Mouse (Mus musculus) MEL (cell line): ENCODE results near the gene Slc8a1. TPM values are rescaled to one million over a fixed set of nuclear protein-coding genes. Genes with fewer than 3 reads are reported as not detected.

Source experiments
- DNase-seq: peaks from one replicate; pipeline ENCODE4 v3.0.0; 2011; ENCODE audit warnings: low read depth, low spot score
- H3K27ac ChIP-seq: 2 replicates; pipeline ENCODE4 v1.5.1; 2012; ENCODE audit warnings: low read depth, mild to moderate bottlenecking, control low read depth, low read length, moderate library complexity; ENCODE audit not compliant: control insufficient read depth
- H3K27me3 ChIP-seq, 2 experiments: fragments of 150-350 bp in 1 of 2; sonication (generic) in 1 of 2; 2 replicates each; pipeline ENCODE4 v1.6.1; 2012; ENCODE audit warnings: low read length in 2 of 2, mild to moderate bottlenecking in 2 of 2, improper control_type of control experiment in 1 of 2, moderate library complexity in 1 of 2; ENCODE audit not compliant: insufficient read depth in 2 of 2, control insufficient read depth in 1 of 2
- H3K36me3 ChIP-seq, 2 experiments: 2 replicates each; pipeline ENCODE4 v1.6.1; 2012 to 2014; ENCODE audit warnings: low read length in 2 of 2, improper control_type of control experiment in 1 of 2, inconsistent platforms in 1 of 2, mild to moderate bottlenecking in 1 of 2; ENCODE audit not compliant: insufficient read depth in 2 of 2, control insufficient read depth in 1 of 2
- H3K4me1 ChIP-seq, 2 experiments: fragments of 150-350 bp in 1 of 2; sonication (generic) in 1 of 2; 2 replicates each; pipeline ENCODE4 v1.6.1; 2012; ENCODE audit warnings: low read length in 2 of 2, improper control_type of control experiment in 1 of 2, mild to moderate bottlenecking in 1 of 2; ENCODE audit not compliant: insufficient read depth in 2 of 2, control insufficient read depth in 1 of 2
- H3K4me3 ChIP-seq, 2 experiments: fragments of 150-350 bp in 1 of 2; sonication (generic) in 1 of 2; 2 replicates each; pipeline ENCODE4 v1.5.1; 2012; ENCODE audit warnings: low read depth in 2 of 2, low read length in 2 of 2, mild to moderate bottlenecking in 2 of 2, moderate library complexity in 2 of 2, control low read depth in 1 of 2, improper control_type of control experiment in 1 of 2; ENCODE audit not compliant: control insufficient read depth in 1 of 2, insufficient read depth in 1 of 2
- H3K79me2 ChIP-seq: 2 replicates; pipeline ENCODE4 v1.6.1; 2012; ENCODE audit warnings: mild to moderate bottlenecking, low read length, moderate library complexity; ENCODE audit not compliant: control insufficient read depth, poor library complexity, insufficient read depth
- H3K9ac ChIP-seq: 2 replicates; pipeline ENCODE4 v1.6.1; 2012; ENCODE audit warnings: low read depth, mild to moderate bottlenecking, control low read depth, low read length, moderate library complexity; ENCODE audit not compliant: control insufficient read depth, poor library complexity, severe bottlenecking
- H3K9me3 ChIP-seq: fragments of 150-350 bp; sonication (generic); replicated peaks from 2 replicates; pipeline ENCODE4 v1.6.1; 2012; ENCODE audit warnings: mild to moderate bottlenecking, low read length, improper control_type of control experiment, moderate library complexity; ENCODE audit not compliant: insufficient read depth
- BHLHE40 ChIP-seq: IDR thresholded peaks from 2 replicates; pipeline ENCODE4 v1.6.1; 2012; ENCODE audit warnings: low read depth, mild to moderate bottlenecking, inconsistent platforms, low read length, improper control_type of control experiment, borderline replicate concordance
- CHD1 ChIP-seq: IDR thresholded peaks from 2 replicates; pipeline ENCODE4 v1.6.1; 2012; ENCODE audit warnings: low read depth, mild to moderate bottlenecking, inconsistent platforms, low read length, improper control_type of control experiment
- EP300 ChIP-seq, 2 experiments: IDR thresholded peaks; 2 replicates each; pipeline ENCODE4 v1.6.1; 2011; ENCODE audit warnings: improper control_type of control experiment in 2 of 2, low read length in 2 of 2, low read depth in 1 of 2, mild to moderate bottlenecking in 1 of 2
- ETS1 ChIP-seq: IDR thresholded peaks from 2 replicates; pipeline ENCODE4 v1.6.1; 2012; ENCODE audit warnings: low read depth, mild to moderate bottlenecking, inconsistent platforms, low read length, improper control_type of control experiment, moderate library complexity
- HCFC1 ChIP-seq: IDR thresholded peaks from 2 replicates; pipeline ENCODE4 v1.6.1; 2012; ENCODE audit warnings: low read depth, mild to moderate bottlenecking, inconsistent platforms, low read length, improper control_type of control experiment, moderate library complexity
- KAT2A ChIP-seq: conservative IDR thresholded peaks from 2 replicates; pipeline ENCODE4 v1.6.1; 2012; ENCODE audit warnings: low read depth, low read length, improper control_type of control experiment, inconsistent platforms
- MAFK ChIP-seq: IDR thresholded peaks from 2 replicates; pipeline ENCODE4 v1.6.1; 2011; ENCODE audit warnings: low read depth, mild to moderate bottlenecking, low read length, improper control_type of control experiment, borderline replicate concordance
- MEF2A ChIP-seq: IDR thresholded peaks from 2 replicates; pipeline ENCODE4 v1.6.1; 2014; ENCODE audit warnings: low read depth, mild to moderate bottlenecking, inconsistent platforms, low read length, improper control_type of control experiment; ENCODE audit not compliant: poor library complexity, insufficient replicate concordance, severe bottlenecking; ENCODE audit errors: extremely low read depth
- MYB ChIP-seq: IDR thresholded peaks from 2 replicates; pipeline ENCODE4 v1.6.1; 2011; ENCODE audit warnings: mild to moderate bottlenecking, low read depth, low read length, improper control_type of control experiment
- MYC ChIP-seq: IDR thresholded peaks from 2 replicates; pipeline ENCODE4 v1.6.1; 2011; ENCODE audit warnings: low read depth, mild to moderate bottlenecking, low read length, improper control_type of control experiment, moderate library complexity
- NELFE ChIP-seq: IDR thresholded peaks from 2 replicates; pipeline ENCODE4 v1.6.1; 2011; ENCODE audit warnings: low read depth, low read length, improper control_type of control experiment
- POLR2A ChIP-seq, 2 experiments: IDR thresholded peaks; 2 replicates each; pipeline ENCODE4 v1.6.1; 2011 to 2012; ENCODE audit warnings: low read length in 2 of 2, mild to moderate bottlenecking in 2 of 2, control low read depth in 1 of 2, improper control_type of control experiment in 1 of 2, low read depth in 1 of 2, moderate library complexity in 1 of 2; ENCODE audit not compliant: control insufficient read depth in 1 of 2, insufficient read depth in 1 of 2, poor library complexity in 1 of 2
- POLR2AphosphoS5 ChIP-seq: IDR thresholded peaks from 2 replicates; pipeline ENCODE4 v1.6.1; 2012; ENCODE audit warnings: low read depth, borderline replicate concordance, mild to moderate bottlenecking, inconsistent platforms, low read length, moderate library complexity, mixed read lengths
- RCOR1 ChIP-seq: IDR thresholded peaks from 2 replicates; pipeline ENCODE4 v1.6.1; 2012; ENCODE audit warnings: low read depth, mild to moderate bottlenecking, inconsistent platforms, low read length, improper control_type of control experiment
- SMC3 ChIP-seq: IDR thresholded peaks from 2 replicates; pipeline ENCODE4 v1.6.1; 2011; ENCODE audit warnings: low read depth, low read length, improper control_type of control experiment
- TAL1 ChIP-seq: IDR thresholded peaks from 2 replicates; pipeline ENCODE4 v1.6.1; 2012; ENCODE audit warnings: mild to moderate bottlenecking, inconsistent platforms, low read length, moderate library complexity, mixed read lengths
- TBP ChIP-seq: IDR thresholded peaks from 2 replicates; pipeline ENCODE4 v1.8.0; 2011; ENCODE audit warnings: low read depth, low read length, improper control_type of control experiment
- USF2 ChIP-seq, 2 experiments: IDR thresholded peaks; 2 replicates each; pipeline ENCODE4 v1.6.1; 2011 to 2012; ENCODE audit warnings: improper control_type of control experiment in 2 of 2, low read length in 2 of 2, borderline replicate concordance in 1 of 2, inconsistent platforms in 1 of 2, low read depth in 1 of 2, mild to moderate bottlenecking in 1 of 2; ENCODE audit not compliant: insufficient read depth in 1 of 2
- ZC3H11A ChIP-seq: IDR thresholded peaks from 2 replicates; pipeline ENCODE4 v1.6.1; 2012; ENCODE audit warnings: low read depth, mild to moderate bottlenecking, inconsistent platforms, low read length, improper control_type of control experiment
- ZMIZ1 ChIP-seq: IDR thresholded peaks from 2 replicates; pipeline ENCODE4 v1.6.1; 2012; ENCODE audit warnings: low read depth, mild to moderate bottlenecking, inconsistent platforms, low read length, improper control_type of control experiment, moderate library complexity
- polyA plus RNA-seq, 2 experiments: library from polyadenylated mRNA; stranded (reverse) in 1 of 2; unstranded in 1 of 2; fragments of >175 nt in 1 of 2; fragments of >200 nt in 1 of 2; gene quantifications; 2 replicates each; pipeline versions ENCODE4 v1.2.1 to v1.2.4; 2012; ENCODE audit warnings: low replicate concordance in 2 of 2, low read depth in 1 of 2; ENCODE audit not compliant: insufficient read length in 2 of 2, insufficient read depth in 1 of 2, missing spikeins in 1 of 2
- total RNA-seq: library from RNA; depleted of rRNA; stranded (reverse); fragments of 300-350 nt; gene quantifications from 2 replicates; pipeline ENCODE4 v1.2.3, GENCODE M21; 2012

Slc8a1 gene
- total and polyA plus RNA-seq, 3 experiments = 0.86 to 1.0 TPM; not detected in 1

DNA sequence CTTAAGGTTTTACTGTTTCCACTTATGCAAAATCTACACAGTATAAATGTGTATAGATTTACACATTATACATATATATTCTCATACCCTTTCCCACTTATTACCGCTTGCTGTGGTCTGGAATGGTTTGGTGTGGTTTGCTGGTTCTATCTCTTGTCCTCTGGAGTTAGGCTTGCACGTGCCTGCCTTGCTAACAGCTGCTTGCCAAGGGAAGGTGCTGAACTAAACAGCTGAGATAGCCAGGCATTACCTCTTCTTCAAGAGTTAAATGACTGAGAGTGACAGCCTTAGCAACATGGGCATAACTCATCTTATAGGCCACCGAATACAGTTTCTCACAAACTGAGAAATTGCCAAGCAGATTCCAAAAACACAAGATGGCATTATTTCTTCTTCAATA, 211.7 kb downstream of the Slc8a1 start:
- Histone ChIP-seq H3K79me2 (no peaks in the 10 kb centered on the region), H3K9me3 (no peaks in the 10 kb centered on the region)

DNA sequence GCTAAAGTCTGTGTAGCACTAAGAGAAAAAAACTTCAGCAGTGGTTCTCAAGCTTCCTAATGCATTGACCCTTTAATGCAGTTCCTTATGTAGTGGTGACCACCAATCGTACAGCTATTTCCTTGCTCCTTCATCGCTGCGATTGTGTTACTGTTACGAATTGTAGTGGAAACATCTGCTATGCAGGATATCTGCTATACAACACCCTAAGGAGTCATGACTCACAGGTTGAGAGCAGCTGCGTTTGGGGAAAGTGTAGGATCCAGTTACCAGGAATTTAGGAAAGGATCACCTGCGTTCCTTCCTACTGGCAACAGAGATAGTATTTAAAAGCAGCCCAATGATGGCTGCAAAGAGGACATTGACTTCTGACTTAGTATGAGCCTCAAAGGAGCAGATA, 213.4 kb downstream of the Slc8a1 start:
- no peak for DNase-seq
- Histone ChIP-seq H3K4me3 (no peak overlapping the region), H3K79me2 (no peaks in the 10 kb centered on the region), H3K9me3 (no peaks in the 10 kb centered on the region), H3K4me1 (no peaks in the 10 kb centered on the region), H3K27me3 (no peaks in the 10 kb centered on the region), H3K9ac (no peak overlapping the region), H3K36me3 (no peaks in the 10 kb centered on the region), H3K27ac (no peak overlapping the region)
- TF ChIP-seq RCOR1 (no peak), MYB (no peak), MYC (no peak), KAT2A (no peak), HCFC1 (no peak), EP300 (IDR thresholded peaks at IDR 0.05; ENCODE audit: low read depth in 1 of 2, low read length in 2 of 2) (no peak), TAL1 (no peak), ETS1 (no peak)

More for the DNA sequence above, 211.7 kb downstream of the Slc8a1 start:
- no peak overlapping the region for H3K9ac ChIP-seq
- TF ChIP-seq HCFC1 (no peak), BHLHE40 (no peak), CHD1 (no peak), POLR2A (IDR thresholded peaks at IDR 0.05; ENCODE audit: control insufficient read depth in 1 of 2, insufficient read depth in 1 of 2, low read depth in 1 of 2, low read length in 2 of 2, poor library complexity in 1 of 2) (no peak), RCOR1 (no peak), NELFE (no peak), MEF2A (no peak), ZMIZ1 (no peak), ZC3H11A (no peak), TBP (no peak), MAFK (no peak), SMC3 (no peak), POLR2AphosphoS5 (no peak), USF2 (IDR thresholded peaks at IDR 0.05; ENCODE audit: borderline replicate concordance in 1 of 2, insufficient read depth in 1 of 2, low read depth in 1 of 2, low read length in 2 of 2) (no peak)
- no peaks in the 10 kb centered on the region for H3K4me1 ChIP-seq
- H3K4me3 ChIP-seq = no peak overlapping the region
- no peak overlapping the region for H3K27ac ChIP-seq
- H3K27me3 ChIP-seq = no peaks in the 10 kb centered on the region
- H3K36me3 ChIP-seq = no peaks in the 10 kb centered on the region
- DNase-seq = no peak
